Mouse (Mus musculus) embryo, embryonic 10.5 days (tissue): Measurements from ENCODE around the gene Zfp428.

Experiments used
- DNase-seq: peaks from one replicate; pipeline ENCODE4 v3.0.0-alpha.2; 2015; ENCODE audit warnings: low spot score

The Zfp428 gene

GRCm38 (mm10) chr7:24522805-24523204 is 16.0 kb downstream of the Zfp428 start:
- DNase-seq = no peak

DNA sequence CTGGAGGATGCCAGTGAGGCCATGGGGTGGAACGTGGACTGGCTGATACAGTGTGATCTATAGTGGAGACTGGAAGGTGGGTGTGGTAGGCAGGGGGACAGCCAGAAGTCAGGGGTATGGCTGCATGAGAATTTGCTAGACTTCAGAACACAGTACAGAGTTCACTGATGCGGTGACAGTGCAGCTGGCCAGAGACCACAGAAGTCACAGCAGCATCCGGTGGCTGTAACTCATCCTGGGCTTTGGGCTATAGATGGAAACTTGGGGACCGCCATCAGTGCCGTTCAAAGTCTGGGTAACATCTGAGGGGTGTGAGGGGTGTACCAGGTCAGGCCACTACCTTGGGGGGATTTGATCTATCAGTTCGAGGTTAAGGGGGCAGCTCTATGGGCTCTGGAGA is 16.9 kb downstream of the Zfp428 start:
- no peak for DNase-seq

GRCm38 (mm10) chr7:24524978-24525377 is 18.2 kb downstream of the Zfp428 start:
- no peak for DNase-seq

DNA sequence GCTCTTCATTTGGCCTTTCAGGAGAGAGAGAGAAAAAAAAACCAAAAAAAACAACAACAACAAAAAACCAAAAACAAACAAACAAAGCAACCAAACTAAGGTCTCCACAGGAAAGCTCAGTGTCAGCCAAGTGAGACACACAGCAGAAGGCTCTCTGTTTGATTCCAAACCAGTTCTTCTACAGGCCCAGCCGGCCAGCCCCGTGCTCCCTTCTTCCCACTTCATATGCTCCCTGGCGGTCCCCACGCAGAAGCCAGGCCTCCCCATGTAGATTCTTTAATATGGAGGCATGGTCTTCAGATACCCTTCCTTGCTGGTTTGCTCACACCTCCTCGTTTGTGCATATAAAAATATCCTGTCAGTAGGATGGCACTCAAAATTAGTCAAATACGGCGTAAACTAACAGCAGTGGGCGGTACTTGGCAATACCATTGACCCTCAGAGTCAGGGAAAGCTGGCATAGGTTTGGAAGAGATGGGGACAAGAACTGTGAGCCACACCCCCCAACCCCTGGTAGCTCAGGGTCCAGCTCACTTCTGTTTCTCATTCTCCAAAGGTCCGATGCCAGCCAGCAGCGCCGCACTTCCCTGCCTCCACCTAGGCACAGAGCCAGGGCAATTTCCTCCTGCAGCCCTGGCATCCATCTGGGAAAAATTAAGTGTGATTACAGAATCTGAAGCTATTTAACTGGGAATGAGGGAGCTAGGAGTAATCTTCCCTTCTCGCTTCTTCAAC is 19.0 kb downstream of the Zfp428 start:
- no peak for DNase-seq

GRCm38 (mm10) chr7:24528861-24529260 is 22.1 kb downstream of the Zfp428 start:
- no peak for DNase-seq

- DNase-seq = no peak
Measured at GRCm38 (mm10) chr7:24529580-24529979, 22.8 kb downstream of the Zfp428 start.

- peak; percentile 100 for DNase-seq
Measured at GRCm38 (mm10) chr7:24530062-24530931, 23.5 kb downstream of the Zfp428 start, which contains the start of gene Irgq. Irgq (plus strand) TSS chr7:24530689.

DNA sequence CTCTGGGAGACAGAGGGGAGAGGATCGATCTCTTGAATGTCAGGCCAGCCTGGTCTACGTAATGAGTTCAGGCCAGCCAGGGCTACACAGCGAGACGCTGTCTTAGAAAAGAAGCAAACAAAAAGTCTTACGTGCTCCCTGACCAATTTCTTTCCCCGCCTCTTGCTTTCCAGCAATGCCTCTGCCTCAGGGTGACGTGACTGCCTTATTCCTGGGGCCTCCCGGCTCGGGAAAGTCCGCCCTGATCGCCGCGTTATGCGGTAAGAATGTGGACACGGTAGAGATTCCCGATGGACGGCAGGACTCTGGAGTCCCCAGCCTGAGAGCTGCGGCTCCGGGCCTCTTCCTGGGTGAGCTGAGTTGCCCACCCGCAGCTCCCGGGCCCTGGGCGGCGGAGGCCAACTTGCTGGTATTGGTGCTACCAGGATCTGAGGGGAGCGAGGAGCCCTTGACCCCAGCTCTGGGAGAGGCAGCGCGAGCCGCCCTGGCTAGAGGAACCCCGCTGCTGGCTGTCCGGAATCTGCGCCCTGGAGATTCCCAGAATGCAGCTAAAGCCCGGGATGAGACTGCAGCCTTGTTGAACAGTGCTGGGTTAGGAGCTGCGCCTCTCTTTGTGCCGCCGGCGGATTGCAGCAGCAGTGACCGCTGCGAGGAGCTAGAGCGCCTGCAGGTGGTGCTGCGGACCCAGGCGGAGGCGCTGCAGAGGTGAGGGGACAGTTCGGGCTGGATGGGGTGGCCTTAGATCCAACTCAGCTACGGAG is 24.6 kb downstream of the Zfp428 start:
- DNase-seq = peak; percentile 86

DNA sequence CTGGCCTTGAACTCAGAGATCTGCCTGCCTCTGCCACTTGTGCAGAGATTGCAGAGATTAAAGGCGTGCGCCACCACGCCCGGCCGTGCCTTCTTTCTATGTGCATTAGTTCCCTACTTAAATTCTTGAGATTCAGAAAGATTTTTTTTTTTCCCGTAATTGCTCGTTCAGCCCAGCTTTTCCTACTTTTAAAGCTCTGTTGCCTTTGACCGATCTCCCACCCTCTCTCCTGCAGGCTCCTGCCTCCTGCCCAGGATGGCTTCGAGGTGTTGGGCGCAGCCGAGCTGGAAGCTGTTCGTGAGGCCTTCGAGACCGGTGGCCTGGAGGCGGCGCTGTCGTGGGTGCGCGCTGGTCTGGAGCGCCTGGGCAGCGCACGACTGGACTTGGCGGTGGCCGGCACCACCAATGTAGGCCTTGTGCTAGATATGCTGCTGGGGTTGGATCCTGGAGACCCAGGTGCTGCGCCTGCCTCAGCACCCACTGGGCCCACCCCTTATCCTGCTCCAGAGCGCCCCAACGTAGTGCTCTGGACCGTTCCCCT is 26.3 kb downstream of the Zfp428 start:
- no peak for DNase-seq

GRCm38 (mm10) chr7:24533806-24534205 is 27.0 kb downstream of the Zfp428 start:
- no peak for DNase-seq

GRCm38 (mm10) chr7:24534301-24534700 is 27.5 kb downstream of the Zfp428 start:
- DNase-seq = no peak

- DNase-seq = no peak
Measured at GRCm38 (mm10) chr7:24537081-24537480, 30.3 kb downstream of the Zfp428 start.

- no peak for DNase-seq
Measured at GRCm38 (mm10) chr7:24537591-24537990, 30.8 kb downstream of the Zfp428 start.

- DNase-seq = no peak
Measured at GRCm38 (mm10) chr7:24538154-24538553, 31.3 kb downstream of the Zfp428 start.

GRCm38 (mm10) chr7:24538701-24539100 is 31.9 kb downstream of the Zfp428 start:
- DNase-seq = no peak

DNA sequence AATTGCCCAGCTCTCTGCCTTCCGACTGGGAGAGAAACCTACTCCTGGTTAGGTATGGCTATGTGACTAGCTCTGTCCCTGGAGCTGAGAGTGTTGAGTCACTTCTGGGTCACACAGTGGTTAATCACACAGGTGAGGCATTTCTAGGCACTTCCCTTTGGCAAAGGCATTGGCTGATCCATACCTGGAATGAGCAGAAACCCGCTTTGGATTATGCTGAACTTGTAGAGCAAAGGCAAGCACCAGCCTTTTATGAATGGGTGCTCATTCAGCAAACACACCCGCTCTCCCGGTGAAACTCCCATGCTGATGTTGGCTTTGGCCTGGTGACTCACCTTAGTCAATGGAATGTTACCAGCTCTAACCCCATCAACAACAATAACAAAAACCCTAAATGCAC is 32.9 kb downstream of the Zfp428 start:
- no peak for DNase-seq

DNA sequence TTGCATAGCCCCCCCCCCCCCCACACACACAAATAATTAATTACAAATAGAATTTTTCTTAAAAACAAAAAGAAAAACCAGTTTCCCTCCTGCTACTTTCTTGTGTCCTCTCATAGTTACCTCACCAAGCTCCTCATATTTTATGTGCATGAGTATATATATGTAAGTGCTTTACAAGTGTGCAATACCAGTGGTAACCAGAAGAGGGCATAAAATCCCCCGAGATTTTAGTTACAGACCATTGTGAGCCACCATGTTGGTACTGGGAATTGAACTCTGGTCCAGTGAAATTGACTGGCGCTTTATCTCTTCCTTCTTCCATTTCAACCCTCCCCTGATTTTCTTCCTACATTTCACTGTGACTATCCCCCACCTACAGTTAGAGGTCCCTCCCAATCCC is 37.7 kb downstream of the Zfp428 start:
- DNase-seq = no peak

DNA sequence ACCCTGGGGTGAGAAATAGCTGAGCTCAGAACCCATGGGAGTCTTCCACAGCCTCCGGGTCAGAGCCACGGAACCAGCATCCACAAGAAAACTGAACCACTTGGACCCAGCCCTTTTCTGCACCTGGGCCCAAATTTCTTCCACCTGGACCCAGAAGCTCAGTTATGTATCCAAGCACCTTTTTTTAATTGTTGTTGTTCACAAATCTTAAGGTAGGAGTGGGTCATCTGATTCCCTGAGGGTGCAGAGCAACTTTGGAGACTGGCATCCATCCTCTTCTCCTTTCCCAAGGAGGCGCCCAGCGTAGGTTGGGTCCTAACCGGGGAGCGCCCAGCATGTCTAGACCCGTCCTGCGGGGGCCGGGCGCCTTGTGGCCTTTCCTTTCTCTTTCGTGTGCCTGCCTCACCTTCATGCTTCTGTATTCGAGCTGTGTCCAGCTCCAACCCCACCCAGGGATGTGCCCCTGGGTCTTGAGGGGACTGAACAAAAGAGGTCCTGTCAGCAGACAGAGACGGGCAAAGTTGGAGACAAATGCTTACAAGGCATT is 39.3 kb downstream of the Zfp428 start, which contains the start of the genes Pinlyp and Xrcc1:
Pinlyp (minus strand) TSS at position 51 of the 547 bp plus-strand sequence.
Xrcc1 (plus strand) TSS at position 222 of the 547 bp plus-strand sequence.
- no peak for DNase-seq

- DNase-seq = peak; percentile 100
Measured at GRCm38 (mm10) chr7:24546634-24547389, 40.0 kb downstream of the Zfp428 start.

DNA sequence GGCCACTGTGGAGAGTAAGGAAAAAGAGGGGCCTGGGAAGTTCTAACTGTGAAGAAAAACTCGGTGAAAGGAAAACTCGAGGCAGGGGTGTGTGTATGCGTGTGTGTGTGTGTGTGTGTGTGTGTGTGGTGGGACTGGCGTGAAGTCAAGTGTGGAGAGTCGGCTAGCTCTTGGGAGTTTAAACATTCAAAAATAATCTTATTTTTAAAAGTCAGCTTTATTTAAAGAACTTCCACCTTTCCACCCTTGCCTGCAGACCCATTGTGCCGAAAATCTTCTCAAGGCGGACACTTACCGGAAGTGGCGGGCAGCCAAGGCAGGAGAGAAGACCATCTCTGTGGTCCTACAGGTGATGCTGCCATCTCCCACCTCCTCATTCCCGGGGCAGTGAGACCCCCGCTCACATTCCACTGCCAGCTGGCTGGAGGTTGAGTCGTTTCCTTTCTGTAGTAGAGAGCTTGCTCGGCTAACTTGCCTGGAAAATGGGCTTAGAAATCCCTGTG is 40.8 kb downstream of the Zfp428 start:
- no peak for DNase-seq
